Mouse (Mus musculus) cerebellum, adult 2 months (tissue): Measurements from ENCODE around the gene Cd164. TPM values are rescaled to one million over a fixed set of nuclear protein-coding genes. Genes with fewer than 3 reads are reported as not detected.
A peak's percentile ranks its signal among the peaks of the same experiment; 100 is the strongest.

Source experiments
- DNase-seq, 2 experiments: peaks; one replicate each; pipeline ENCODE4 v3.0.0; 2021
- H3K27ac ChIP-seq: fragments of 200-500 bp; 2 replicates; pipeline ENCODE4 v1.5.1; 2012; ENCODE audit warnings: low read length, control low read depth, inconsistent platforms; ENCODE audit not compliant: insufficient read depth
- H3K27me3 ChIP-seq: fragments of 200-500 bp; 2 replicates; pipeline ENCODE4 v1.6.1; 2012; ENCODE audit warnings: inconsistent platforms, mild to moderate bottlenecking, low read length, moderate library complexity; ENCODE audit not compliant: control insufficient read depth, insufficient read depth
- H3K4me1 ChIP-seq: fragments of 200-500 bp; 2 replicates; pipeline ENCODE4 v1.6.1; 2011; ENCODE audit warnings: low read length; ENCODE audit not compliant: control insufficient read depth, insufficient read depth
- H3K4me3 ChIP-seq: fragments of 200-500 bp; replicated peaks from 2 replicates; pipeline ENCODE3; 2011; ENCODE audit warnings: mild to moderate bottlenecking, low read depth, low read length, control low read depth; ENCODE audit not compliant: insufficient read depth
- CTCF ChIP-seq: fragments of 200-500 bp; IDR thresholded peaks from 2 replicates; pipeline ENCODE4 v1.5.1; 2011; ENCODE audit warnings: low read depth, mild to moderate bottlenecking, control low read depth, low read length, moderate library complexity, borderline replicate concordance; ENCODE audit not compliant: insufficient read depth
- POLR2A ChIP-seq: fragments of 200-500 bp; IDR thresholded peaks from 2 replicates; pipeline ENCODE4 v1.6.1; 2011; ENCODE audit warnings: low read length, control low read depth, borderline replicate concordance; ENCODE audit not compliant: insufficient read depth
- WGBS: fragments of 180-500 bp; shearing (Covaris S2); methylation state at CpG from one replicate; pipeline ENCODE4 v1.1.7; 2018; 5-methylcytosine and 5-hydroxymethylcytosine counted together
- polyA plus RNA-seq: library from polyadenylated mRNA; depleted of rRNA; stranded (reverse); fragments of >200 nt; gene quantifications from 2 replicates; pipeline ENCODE4 v1.2.3, GENCODE M21; 2012

Gene Cd164
- polyA plus RNA-seq, 1 experiment = 73.1 TPM

DNA sequence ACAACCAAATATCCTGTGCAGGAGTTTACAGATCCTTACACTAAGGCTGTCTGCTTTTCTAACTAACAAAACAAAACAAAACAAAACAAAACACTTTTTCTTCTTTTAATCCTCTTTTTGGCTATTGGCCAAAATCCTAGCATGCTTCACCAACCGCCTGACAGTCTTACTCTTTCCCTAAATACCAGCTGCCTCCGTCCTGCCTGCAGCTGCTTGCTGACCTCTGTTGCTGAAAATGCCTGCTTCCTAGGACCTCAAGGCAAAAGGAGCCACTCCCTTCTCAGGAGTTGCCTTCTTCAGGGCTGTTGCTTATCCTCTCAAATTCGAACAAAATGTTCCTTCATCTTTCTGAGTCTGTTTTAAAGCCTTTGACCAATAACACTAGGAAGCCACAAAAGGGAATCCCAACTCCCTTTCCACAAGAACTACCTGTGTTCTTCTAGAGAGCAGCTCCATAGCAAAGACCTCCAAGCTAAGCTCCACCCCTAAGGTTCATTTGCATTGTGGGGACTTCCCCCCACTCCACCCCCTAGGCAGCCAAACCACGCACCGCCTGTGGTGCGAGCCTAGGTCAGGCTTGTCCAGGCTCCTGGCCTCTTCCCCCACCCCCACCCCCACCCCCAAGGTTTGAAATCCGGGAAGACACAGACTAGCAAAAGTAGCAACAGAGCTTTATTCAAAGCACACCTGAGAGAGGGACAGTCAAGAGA, 25.4 kb downstream of the Cd164 start:
- Histone ChIP-seq H3K4me3 (no peak overlapping the region), H3K27ac (no peak overlapping the region), H3K27me3 (no peaks in the 10 kb centered on the region), H3K4me1 (peaks cover 4% of the 10 kb centered on the region; the same call in 1 of the 2 replicates)
- DNase-seq = no peak
- 19% methylated on average over 7 of the region's 7 CpGs for WGBS
- no peak for TF ChIP-seq CTCF
- no peak for TF ChIP-seq POLR2A

DNA sequence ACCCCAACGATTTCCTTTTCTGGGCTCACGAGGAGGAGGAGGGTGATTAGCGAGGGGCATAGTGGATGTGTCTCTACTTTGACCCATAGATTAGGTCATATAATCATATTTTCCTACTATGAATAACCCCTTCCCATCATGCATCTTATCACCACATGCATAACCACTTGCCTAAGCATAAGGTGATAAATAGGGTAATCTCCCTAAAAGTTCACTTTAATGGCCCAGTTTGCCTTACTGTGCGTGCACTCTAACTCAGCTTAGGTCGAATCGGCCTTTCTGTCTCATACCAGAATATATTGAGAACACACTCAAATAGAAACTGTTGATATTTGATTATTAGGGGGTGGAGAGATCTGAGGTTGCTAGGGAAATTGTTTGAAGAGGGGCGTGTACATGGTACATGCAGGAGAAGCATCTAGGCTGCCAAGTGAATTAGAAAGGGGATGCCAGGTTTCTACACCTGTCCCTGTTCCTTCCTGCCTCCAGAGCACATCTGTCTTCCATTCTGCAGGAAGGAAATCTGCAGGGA, 26.1 kb downstream of the Cd164 start:
- DNase-seq = no peak

DNA sequence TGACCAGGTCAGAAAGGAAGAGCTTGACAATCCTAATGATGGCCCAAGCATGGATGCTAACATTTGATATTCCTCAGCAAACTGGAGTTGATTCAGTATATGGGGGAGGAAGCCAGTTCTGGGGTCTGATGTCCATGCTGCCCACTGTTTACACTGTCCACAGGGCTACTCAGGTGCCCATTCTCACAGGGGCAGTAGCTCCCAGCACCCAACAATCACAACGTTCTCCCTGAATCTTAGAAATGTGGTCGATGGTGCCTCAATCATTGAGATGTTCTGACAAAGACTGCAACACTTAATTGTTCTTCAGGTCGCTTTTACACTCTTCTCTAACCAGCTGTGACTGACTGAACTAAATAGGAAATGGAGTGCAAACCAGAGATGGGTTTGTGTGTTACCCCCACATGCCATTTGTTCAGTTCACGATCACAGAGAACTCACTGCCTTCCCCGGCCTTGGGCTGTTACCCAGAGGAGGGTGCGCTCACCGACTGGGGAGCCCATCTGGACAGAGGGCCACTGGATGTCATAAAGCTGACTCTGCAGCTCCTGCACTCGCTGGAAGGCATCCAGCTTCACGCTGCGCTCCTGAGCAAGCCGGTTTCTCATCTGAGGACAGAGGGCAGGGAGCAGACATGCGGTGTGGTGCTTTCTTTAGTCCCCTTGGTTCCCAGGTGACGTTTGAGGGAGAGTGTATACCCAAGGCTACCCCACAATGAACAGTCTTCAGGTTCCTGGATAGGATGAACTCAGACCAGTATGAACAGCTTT, 27.4 kb downstream of the Cd164 start:
- no peak overlapping the region for H3K27ac ChIP-seq
- peak in 1 of 2 experiments; percentile 9 for DNase-seq
- WGBS = 28% methylated on average over 13 of the region's 13 CpGs
- TF ChIP-seq POLR2A (no peak), CTCF (no peak)
- peaks cover 4% of the 10 kb centered on the region; the same call in 1 of the 2 replicates for H3K4me1 ChIP-seq
- H3K4me3 ChIP-seq = no peak overlapping the region
- H3K27me3 ChIP-seq = no peaks in the 10 kb centered on the region

More for the DNA sequence above, 26.1 kb downstream of the Cd164 start:
- 83% methylated on average over 7 of the region's 7 CpGs for WGBS
- TF ChIP-seq CTCF = no peak
- no peak for TF ChIP-seq POLR2A
- H3K4me3 ChIP-seq = no peak overlapping the region
- H3K27ac ChIP-seq = no peak overlapping the region
- no peaks in the 10 kb centered on the region for H3K27me3 ChIP-seq
- peaks cover 4% of the 10 kb centered on the region; the same call in 1 of the 2 replicates for H3K4me1 ChIP-seq

DNA sequence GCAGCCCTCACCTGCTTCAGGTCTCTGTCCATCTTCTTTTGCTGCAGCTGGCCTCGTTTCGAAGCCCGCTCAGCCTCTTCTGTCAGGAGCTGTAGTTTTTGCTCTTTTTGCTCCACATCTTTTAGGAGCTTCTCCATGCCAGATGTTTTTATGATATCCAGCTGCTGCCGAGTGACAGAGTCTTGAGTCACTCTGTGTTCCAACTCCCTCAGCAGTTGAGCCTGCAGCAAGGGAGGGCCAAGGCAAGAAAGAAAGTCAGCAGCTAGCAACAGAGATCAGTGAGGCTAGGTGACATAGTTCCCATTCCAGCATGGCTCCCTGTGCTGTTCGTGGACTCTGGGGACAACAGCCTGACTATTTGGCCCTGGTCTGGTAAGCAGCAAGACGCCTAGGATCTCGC, 31.5 kb downstream of the Cd164 start:
- TF ChIP-seq CTCF = no peak
- no peak for TF ChIP-seq POLR2A
- no peak overlapping the region for H3K4me3 ChIP-seq
- no peak for DNase-seq
- no peaks in the 10 kb centered on the region for H3K27me3 ChIP-seq
- no peak overlapping the region for H3K27ac ChIP-seq
- WGBS = 91% methylated on average over 7 of the region's 7 CpGs
- peaks cover 13% of the 10 kb centered on the region for H3K4me1 ChIP-seq

DNA sequence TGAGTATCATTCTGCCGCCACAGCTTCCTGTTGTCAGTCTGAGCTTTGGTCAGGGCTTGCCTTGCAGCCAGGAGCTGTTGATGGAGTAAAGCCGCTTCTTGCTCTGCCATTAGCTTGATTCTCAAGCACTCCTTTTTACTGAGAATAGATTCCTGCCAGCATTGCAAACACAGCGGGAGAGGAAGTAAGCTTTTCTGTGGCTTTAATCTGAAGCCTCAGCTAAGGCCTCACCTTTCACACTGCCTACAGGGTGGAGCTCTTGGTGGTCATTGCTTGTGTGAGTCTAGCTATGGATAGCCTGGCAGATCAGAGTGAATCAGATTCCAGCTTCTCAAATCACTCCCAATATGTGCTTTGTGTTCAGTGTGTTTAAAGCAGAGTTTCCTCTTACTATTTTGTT, 33.1 kb downstream of the Cd164 start:
- TF ChIP-seq POLR2A (no peak), CTCF (no peak)
- Histone ChIP-seq H3K4me1 (peaks cover 9% of the 10 kb centered on the region), H3K27ac (no peak overlapping the region), H3K27me3 (no peaks in the 10 kb centered on the region), H3K4me3 (no peak overlapping the region)
- no peak for DNase-seq
- 75% methylated on average over 3 of the region's 3 CpGs for WGBS

DNA sequence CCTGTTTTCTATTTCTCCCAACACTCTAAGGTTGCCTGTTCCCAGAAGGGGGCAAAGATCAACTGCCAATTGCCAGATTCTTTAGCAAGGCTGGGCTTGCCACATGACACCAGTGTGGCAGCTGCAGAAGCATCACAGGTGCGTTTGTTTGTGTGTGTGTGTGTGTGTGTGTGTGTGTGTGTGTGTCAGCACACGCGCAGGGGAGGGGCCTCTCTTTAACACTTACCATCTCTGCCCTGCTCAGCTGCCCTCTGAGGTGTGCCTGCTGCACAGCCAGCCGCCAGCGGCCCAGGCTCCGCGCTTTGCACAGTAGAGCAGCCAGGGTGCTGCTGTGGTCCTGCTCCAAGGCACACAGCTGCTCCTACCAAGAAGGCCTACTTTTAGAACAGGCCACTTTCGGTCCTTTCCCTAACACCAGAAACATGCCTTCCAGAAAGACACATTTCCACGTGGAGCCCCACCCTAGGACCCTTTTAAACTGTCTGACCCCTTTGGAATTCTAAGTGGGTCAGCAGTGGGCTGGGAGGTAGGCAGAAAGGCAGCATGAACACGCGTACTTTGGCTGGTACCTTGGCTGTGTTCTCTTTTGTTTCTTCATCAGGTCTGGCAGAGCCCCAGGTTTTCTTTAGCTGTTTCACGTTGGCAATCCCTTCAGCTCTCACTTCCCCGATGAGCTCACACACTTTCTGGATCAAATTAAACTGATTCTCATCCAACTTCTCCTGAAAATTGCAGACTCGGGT, 33.8 kb downstream of the Cd164 start:
- no peak overlapping the region for H3K27ac ChIP-seq
- peaks cover 9% of the 10 kb centered on the region for H3K4me1 ChIP-seq
- H3K4me3 ChIP-seq = no peak overlapping the region
- no peaks in the 10 kb centered on the region for H3K27me3 ChIP-seq
- WGBS = 31% methylated on average over 14 of the region's 14 CpGs
- no peak for TF ChIP-seq CTCF
- no peak for TF ChIP-seq POLR2A
- peak; percentile 21 to 42 for DNase-seq

DNA sequence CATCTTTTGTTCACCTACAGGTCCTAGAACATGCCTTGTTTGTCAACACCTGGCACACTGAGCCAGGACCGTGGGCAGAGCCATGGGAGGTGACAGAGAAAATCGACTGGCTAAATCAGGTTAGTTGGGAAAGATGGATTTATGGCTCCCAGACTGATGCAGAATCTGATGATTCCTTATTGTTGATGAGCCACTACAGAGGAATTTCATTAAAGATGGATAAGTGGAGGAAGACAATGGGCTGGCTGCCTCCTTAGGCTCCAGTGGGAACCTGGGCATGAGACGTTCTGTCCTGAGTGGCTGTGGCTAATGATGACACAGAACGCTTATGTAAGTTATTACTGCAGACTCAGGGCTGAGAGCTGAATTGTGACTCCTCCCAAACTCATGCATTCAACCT, 34.5 kb downstream of the Cd164 start:
- TF ChIP-seq CTCF (no peak), POLR2A (no peak)
- Histone ChIP-seq H3K27ac (no peak overlapping the region), H3K27me3 (no peaks in the 10 kb centered on the region), H3K4me3 (no peak overlapping the region), H3K4me1 (peaks cover 9% of the 10 kb centered on the region)
- no peak for DNase-seq
- WGBS = 54% methylated on average over 4 of the region's 4 CpGs
